Mouse (Mus musculus): ENCODE measurements at regions not wholly inside any gene's neighbourhood (a gene's known extent, or its start where the extent isn't known, plus 50 kb on each side); places are given as distances from the start of the nearest gene placed in this dataset.

- ATAC-seq (ENCODE audit: low TSS enrichment) = no peak
Measured at GRCm38 (mm10) chr12:12510764-12511163, 248.8 kb downstream of the Fam49a start.

GRCm38 (mm10) chr12:12509164-12509937, 247.4 kb downstream of the Fam49a start:
- ATAC-seq (ENCODE audit: low TSS enrichment) = no peak

- no peak for ATAC-seq (ENCODE audit: low TSS enrichment)
Measured at GRCm38 (mm10) chr12:12508487-12509125, 246.7 kb downstream of the Fam49a start.

- no peak for ATAC-seq (ENCODE audit: low TSS enrichment)
Measured at GRCm38 (mm10) chr12:12506671-12507070, 244.7 kb downstream of the Fam49a start.

GRCm38 (mm10) chr12:12505590-12505989, 243.7 kb downstream of the Fam49a start:
- no peak for ATAC-seq (ENCODE audit: low TSS enrichment)

- ATAC-seq (ENCODE audit: low TSS enrichment) = no peak
Measured at GRCm38 (mm10) chr12:12499903-12500302, 238.0 kb downstream of the Fam49a start.

GRCm38 (mm10) chr12:12498621-12499020, 236.7 kb downstream of the Fam49a start:
- ATAC-seq (ENCODE audit: low TSS enrichment) = no peak

- ATAC-seq (ENCODE audit: low TSS enrichment) = no peak
Measured at GRCm38 (mm10) chr12:12497277-12497841, 235.4 kb downstream of the Fam49a start.

- ATAC-seq (ENCODE audit: low TSS enrichment) = no peak
Measured at GRCm38 (mm10) chr12:12496593-12497141, 234.7 kb downstream of the Fam49a start.

- ATAC-seq (ENCODE audit: low TSS enrichment) = peak; percentile 76
Measured at GRCm38 (mm10) chr12:12490173-12490572, 228.2 kb downstream of the Fam49a start.

- no peak for ATAC-seq (ENCODE audit: low TSS enrichment)
Measured at GRCm38 (mm10) chr12:12488090-12488489, 226.2 kb downstream of the Fam49a start.

GRCm38 (mm10) chr12:12486656-12487356, 224.9 kb downstream of the Fam49a start:
- ATAC-seq (ENCODE audit: low TSS enrichment) = no peak

GRCm38 (mm10) chr12:12484921-12485680, 223.2 kb downstream of the Fam49a start:
- ATAC-seq (ENCODE audit: low TSS enrichment) = no peak

GRCm38 (mm10) chr12:12480451-12480850, 218.5 kb downstream of the Fam49a start:
- peak; percentile 93 for ATAC-seq (ENCODE audit: low TSS enrichment)

GRCm38 (mm10) chr12:12452086-12452485, 190.1 kb downstream of the Fam49a start:
- no peak for ATAC-seq (ENCODE audit: low TSS enrichment)

- ATAC-seq (ENCODE audit: low TSS enrichment) = no peak
Measured at GRCm38 (mm10) chr12:12446768-12447167, 184.8 kb downstream of the Fam49a start.

GRCm38 (mm10) chr12:12446281-12446680, 184.3 kb downstream of the Fam49a start:
- ATAC-seq (ENCODE audit: low TSS enrichment) = no peak

GRCm38 (mm10) chr12:12442872-12443271, 180.9 kb downstream of the Fam49a start:
- ATAC-seq (ENCODE audit: low TSS enrichment) = peak; percentile 44; the same call in 1 of the 2 replicates

- no peak for ATAC-seq (ENCODE audit: low TSS enrichment)
Measured at GRCm38 (mm10) chr12:12436379-12436778, 174.4 kb downstream of the Fam49a start.

- no peak for ATAC-seq (ENCODE audit: low TSS enrichment)
Measured at GRCm38 (mm10) chr12:12432597-12432996, 170.7 kb downstream of the Fam49a start.
